Mouse (Mus musculus) bone marrow, adult 2 months (tissue): ENCODE data around the gene Plcb4. TPM values are rescaled to one million over a fixed set of nuclear protein-coding genes. Genes with fewer than 3 reads are reported as not detected.

Experiments used
- H3K27ac ChIP-seq: fragments of 200-500 bp; 2 replicates; pipeline ENCODE4 v1.5.1; 2012; ENCODE audit warnings: low read depth, mild to moderate bottlenecking, control low read depth, inconsistent platforms, low read length; ENCODE audit not compliant: control insufficient read depth, poor library complexity, insufficient read depth
- H3K4me1 ChIP-seq: fragments of 200-500 bp; 2 replicates; pipeline ENCODE4 v1.6.1; 2011; ENCODE audit warnings: low read length; ENCODE audit not compliant: control insufficient read depth, insufficient read depth
- H3K4me3 ChIP-seq: fragments of 200-500 bp; replicated peaks from 2 replicates; pipeline ENCODE3; 2011; ENCODE audit warnings: mild to moderate bottlenecking, low read depth, low read length, control low read depth; ENCODE audit not compliant: control insufficient read depth
- CTCF ChIP-seq: fragments of 200-500 bp; IDR thresholded peaks from 2 replicates; pipeline ENCODE4 v1.5.1; 2011; ENCODE audit warnings: low read length, control low read depth; ENCODE audit not compliant: control insufficient read depth, insufficient read depth
- POLR2A ChIP-seq: fragments of 200-500 bp; IDR thresholded peaks from 2 replicates; pipeline ENCODE4 v1.6.1; 2011; ENCODE audit warnings: low read depth, mild to moderate bottlenecking, control low read depth, low read length, borderline replicate concordance; ENCODE audit not compliant: control insufficient read depth
- WGBS: fragments of 180-500 bp; shearing (Covaris S2); methylation state at CpG from one replicate; pipeline ENCODE4 v1.1.7; 2018; 5-methylcytosine and 5-hydroxymethylcytosine counted together
- polyA plus RNA-seq: library from polyadenylated mRNA; stranded (reverse); fragments of >200 nt; gene quantifications from 2 replicates; pipeline ENCODE4 v1.2.4, GENCODE M21; 2011; ENCODE audit warnings: low replicate concordance; ENCODE audit not compliant: missing spikeins, insufficient read depth, insufficient read length

Gene Plcb4
- polyA plus RNA-seq, 1 experiment, result 12.1 TPM

- TF ChIP-seq CTCF, result no peak
- no peak for TF ChIP-seq POLR2A
- WGBS, result 89% methylated on average over 9 of the region's 9 CpGs
- Histone ChIP-seq H3K27ac (no peak overlapping the region), H3K4me1 (no peaks in the 10 kb centered on the region), H3K4me3 (no peak overlapping the region)
Measured at GRCm38 (mm10) chr2:135873146-135873545, 214.3 kb downstream of the Plcb4 start.

- WGBS, result 5% methylated on average over 2 of the region's 2 CpGs
- H3K4me3 ChIP-seq, result no peak overlapping the region
- no peak overlapping the region for H3K27ac ChIP-seq
- H3K4me1 ChIP-seq, result no peaks in the 10 kb centered on the region
- TF ChIP-seq CTCF, result no peak
- TF ChIP-seq POLR2A, result no peak
Measured at GRCm38 (mm10) chr2:135873761-135874160, 214.9 kb downstream of the Plcb4 start.

GRCm38 (mm10) chr2:135875549-135875948, 216.7 kb downstream of the Plcb4 start:
- WGBS, result 91% methylated on average over 6 of the region's 6 CpGs
- TF ChIP-seq CTCF, result no peak
- no peak for TF ChIP-seq POLR2A

GRCm38 (mm10) chr2:135879356-135879755, 220.5 kb downstream of the Plcb4 start:
- TF ChIP-seq POLR2A, result no peak
- TF ChIP-seq CTCF, result no peak
- 83% methylated on average over 7 of the region's 7 CpGs for WGBS
- Histone ChIP-seq H3K4me1 (no peaks in the 10 kb centered on the region; the same call in 1 of the 2 replicates), H3K27ac (no peak overlapping the region), H3K4me3 (no peak overlapping the region)

More at GRCm38 (mm10) chr2:135875549-135875948, 216.7 kb downstream of the Plcb4 start:
- no peaks in the 10 kb centered on the region for H3K4me1 ChIP-seq
- no peak overlapping the region for H3K4me3 ChIP-seq
- no peak overlapping the region for H3K27ac ChIP-seq

- Histone ChIP-seq H3K4me3 (no peak overlapping the region), H3K4me1 (no peaks in the 10 kb centered on the region; the same call in 1 of the 2 replicates), H3K27ac (no peak overlapping the region)
- 53% methylated on average over 6 of the region's 6 CpGs for WGBS
- TF ChIP-seq CTCF, result no peak
- TF ChIP-seq POLR2A, result no peak
Measured at GRCm38 (mm10) chr2:135880269-135880760, 221.5 kb downstream of the Plcb4 start.

- no peak overlapping the region for H3K4me3 ChIP-seq
- no peaks in the 10 kb centered on the region; the same call in 1 of the 2 replicates for H3K4me1 ChIP-seq
- WGBS, result 75% methylated on average over 4 of the region's 4 CpGs
- no peak overlapping the region for H3K27ac ChIP-seq
- TF ChIP-seq POLR2A (no peak), CTCF (no peak)
Measured at GRCm38 (mm10) chr2:135883359-135883758, 224.5 kb downstream of the Plcb4 start.

- 55% methylated on average over 7 of the region's 7 CpGs for WGBS
- no peak overlapping the region for H3K27ac ChIP-seq
- no peak overlapping the region for H3K4me3 ChIP-seq
- no peak for TF ChIP-seq CTCF
- no peak for TF ChIP-seq POLR2A
- H3K4me1 ChIP-seq, result no peaks in the 10 kb centered on the region; the same call in 1 of the 2 replicates
Measured at GRCm38 (mm10) chr2:135884534-135885180, 225.8 kb downstream of the Plcb4 start.

- Histone ChIP-seq H3K27ac (no peak overlapping the region), H3K4me1 (no peaks in the 10 kb centered on the region; the same call in 1 of the 2 replicates), H3K4me3 (no peak overlapping the region)
- TF ChIP-seq CTCF (no peak), POLR2A (no peak)
- 68% methylated on average over 6 of the region's 6 CpGs for WGBS
Measured at GRCm38 (mm10) chr2:135885607-135886006, 226.8 kb downstream of the Plcb4 start.
